Mouse (Mus musculus): ENCODE data around the gene Afg1l. TPM values are rescaled to one million over a fixed set of nuclear protein-coding genes. Genes with fewer than 3 reads are reported as not detected.
A peak's percentile ranks its signal among the peaks of the same experiment; 100 is the strongest.

Gene Afg1l
- polyA plus RNA-seq, 1 experiment = 5.2 TPM

GRCm38 (mm10) chr10:42297109-42297508, 181.3 kb downstream of the Afg1l start:
- DNase-seq (ENCODE audit: low read depth) = no peak

GRCm38 (mm10) chr10:42296559-42296958, 181.8 kb downstream of the Afg1l start:
- DNase-seq (ENCODE audit: low read depth) = no peak

- no peak for DNase-seq (ENCODE audit: low read depth)
Measured at GRCm38 (mm10) chr10:42295028-42295427, 183.3 kb downstream of the Afg1l start.

- DNase-seq (ENCODE audit: low read depth) = no peak
Measured at GRCm38 (mm10) chr10:42294392-42294791, 184.0 kb downstream of the Afg1l start.

- no peak for DNase-seq (ENCODE audit: low read depth)
Measured at GRCm38 (mm10) chr10:42293877-42294276, 184.5 kb downstream of the Afg1l start.

GRCm38 (mm10) chr10:42291360-42291759, 187.0 kb downstream of the Afg1l start:
- DNase-seq (ENCODE audit: low read depth) = no peak

- DNase-seq (ENCODE audit: low read depth) = no peak
Measured at GRCm38 (mm10) chr10:42287666-42288065, 190.7 kb downstream of the Afg1l start.

GRCm38 (mm10) chr10:42278307-42278850, 200.0 kb downstream of the Afg1l start:
- no peak for DNase-seq (ENCODE audit: low read depth)

- peak; percentile 51 for DNase-seq (ENCODE audit: low read depth)
Measured at GRCm38 (mm10) chr10:42277476-42278306, 200.7 kb downstream of the Afg1l start.

GRCm38 (mm10) chr10:42276507-42277345, 201.6 kb downstream of the Afg1l start, which contains the start of gene Foxo3:
Gene Foxo3, minus strand, starts transcription at chr10:42276755.
- DNase-seq (ENCODE audit: low read depth) = no peak

GRCm38 (mm10) chr10:42275871-42276501, 202.4 kb downstream of the Afg1l start:
- DNase-seq (ENCODE audit: low read depth) = no peak

GRCm38 (mm10) chr10:42275401-42275870, 202.9 kb downstream of the Afg1l start:
- no peak for DNase-seq (ENCODE audit: low read depth)

GRCm38 (mm10) chr10:42274712-42275400, 203.5 kb downstream of the Afg1l start:
- no peak for DNase-seq (ENCODE audit: low read depth)

- DNase-seq (ENCODE audit: low read depth) = peak; percentile 67
Measured at GRCm38 (mm10) chr10:42273760-42274691, 204.3 kb downstream of the Afg1l start.

GRCm38 (mm10) chr10:42273403-42273759, 205.0 kb downstream of the Afg1l start:
- DNase-seq (ENCODE audit: low read depth) = no peak

- DNase-seq (ENCODE audit: low read depth) = no peak
Measured at GRCm38 (mm10) chr10:42271454-42272230, 206.7 kb downstream of the Afg1l start.

- DNase-seq (ENCODE audit: low read depth) = no peak
Measured at GRCm38 (mm10) chr10:42270277-42271083, 207.9 kb downstream of the Afg1l start.

- DNase-seq (ENCODE audit: low read depth) = no peak
Measured at GRCm38 (mm10) chr10:42269281-42270025, 208.9 kb downstream of the Afg1l start.
